Mouse (Mus musculus) thymus, adult 2 months (tissue): ENCODE data around the gene Espn.

Experiments used
- CTCF ChIP-seq: fragments of 200-500 bp; IDR thresholded peaks from 2 replicates; pipeline ENCODE4 v1.5.1; 2012; ENCODE audit warnings: mild to moderate bottlenecking, control low read depth, low read length, moderate library complexity, borderline replicate concordance; ENCODE audit not compliant: control insufficient read depth, poor library complexity, insufficient read depth; ENCODE audit errors: extremely low read depth
- POLR2A ChIP-seq: fragments of 200-500 bp; IDR thresholded peaks from 2 replicates; pipeline ENCODE4 v1.6.1; 2012; ENCODE audit warnings: mild to moderate bottlenecking, low read length, control low read depth, moderate library complexity; ENCODE audit not compliant: control insufficient read depth, poor library complexity, insufficient read depth; ENCODE audit errors: extremely low read depth

- no peak for TF ChIP-seq CTCF
- no peak for TF ChIP-seq POLR2A
These were observed 45.4 kb upstream of the Espn start for GRCm38 (mm10) chr4:152197545-152197944.
